Mouse (Mus musculus): ENCODE data around the gene Eef1g.

GRCm38 (mm10) chr19:8990432-8991102, 23.7 kb downstream of the Eef1g start:
- TF ChIP-seq CTCF (IDR thresholded peaks at IDR 0.05) (no peak), EP300 (IDR thresholded peaks at IDR 0.05) (no peak)

All from lung, postnatal 0 days (tissue).